Mouse (Mus musculus) gastrocnemius, postnatal 4 days (tissue): ENCODE results near the gene Med16. TPM values are rescaled to one million over a fixed set of nuclear protein-coding genes. Genes with fewer than 3 reads are reported as not detected.
A peak's percentile ranks its signal among the peaks of the same experiment; 100 is the strongest.

ENCODE experiments used
- DNase-seq, 2 experiments: peaks; one replicate each; pipeline ENCODE4 v3.0.0; 2021 to 2022; ENCODE audit warnings: low spot score in 2 of 2, mixed read lengths in 2 of 2
- total RNA-seq, 2 experiments: library from RNA; stranded (reverse); gene quantifications; 2 replicates each; pipeline ENCODE4 v1.2.3; 2021

Med16 gene
- total RNA-seq, 2 experiments from 2014 or later: 39.4 to 41.1 TPM

DNA sequence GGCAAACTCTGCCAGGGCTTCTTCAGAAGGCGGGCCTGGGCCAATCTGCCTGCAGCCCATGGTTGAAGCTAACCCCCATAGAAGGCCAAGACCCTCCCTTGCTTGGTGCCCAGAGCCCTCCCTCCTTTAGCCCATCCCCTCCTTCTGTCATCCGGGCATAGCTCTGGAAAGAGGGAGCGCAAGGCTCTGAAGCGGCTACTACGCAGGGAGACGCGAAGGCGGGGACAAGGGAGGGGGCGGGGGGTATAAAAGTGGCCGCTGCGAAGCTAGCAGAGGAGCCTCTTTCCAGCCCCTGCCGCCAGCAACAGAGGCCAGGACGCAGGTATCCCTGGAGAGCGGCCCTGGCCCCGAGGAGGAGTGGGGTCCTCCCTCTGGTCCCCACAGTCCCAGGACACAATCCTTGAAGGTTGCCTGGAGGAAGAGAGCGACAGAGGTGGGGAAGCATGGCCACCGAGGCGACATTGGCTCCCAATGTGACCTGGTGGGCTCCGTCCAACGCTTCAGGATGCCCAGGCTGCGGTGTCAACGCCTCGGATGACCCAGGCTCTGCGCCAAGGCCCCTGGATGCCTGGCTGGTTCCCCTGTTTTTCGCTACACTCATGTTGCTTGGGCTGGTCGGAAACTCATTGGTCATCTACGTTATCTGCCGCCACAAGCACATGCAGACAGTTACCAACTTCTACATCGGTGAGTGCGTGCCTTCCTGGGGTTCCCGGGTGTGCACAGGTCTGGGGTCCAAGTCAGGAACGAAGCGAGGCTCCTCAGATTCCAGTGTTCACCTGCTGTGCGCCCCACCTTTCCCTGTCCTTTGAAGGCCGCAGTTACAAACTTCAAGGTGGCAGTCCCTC, 9.7 kb upstream of the Med16 start:
- no peak for DNase-seq

DNA sequence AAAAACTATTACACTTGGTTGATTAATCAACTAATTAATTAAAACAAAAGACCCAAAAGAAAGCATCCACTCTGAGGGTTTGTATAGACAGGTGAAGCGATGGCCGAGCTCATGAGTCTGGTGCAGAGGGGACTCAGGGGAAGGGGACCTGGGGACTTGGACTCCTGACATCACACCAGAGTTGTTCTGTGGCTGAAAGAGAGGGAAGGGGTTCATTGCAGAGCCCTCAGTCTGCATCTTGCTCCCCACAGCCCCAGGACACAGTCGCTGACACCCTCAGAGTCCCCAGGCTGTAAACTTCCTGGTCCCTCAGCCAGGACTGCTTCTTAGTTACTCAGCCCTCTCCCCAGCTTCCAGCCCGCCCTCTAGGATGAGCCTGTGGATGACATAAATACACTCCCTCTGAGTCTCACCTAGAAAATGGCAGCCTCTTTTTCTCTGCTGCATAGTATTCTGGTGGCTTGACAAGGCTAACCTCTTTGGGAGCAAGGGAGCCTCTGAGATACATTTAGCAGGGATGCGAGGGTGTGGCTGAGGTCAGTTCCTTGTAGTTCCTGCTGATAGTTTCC, 8.9 kb upstream of the Med16 start:
- no peak for DNase-seq

DNA sequence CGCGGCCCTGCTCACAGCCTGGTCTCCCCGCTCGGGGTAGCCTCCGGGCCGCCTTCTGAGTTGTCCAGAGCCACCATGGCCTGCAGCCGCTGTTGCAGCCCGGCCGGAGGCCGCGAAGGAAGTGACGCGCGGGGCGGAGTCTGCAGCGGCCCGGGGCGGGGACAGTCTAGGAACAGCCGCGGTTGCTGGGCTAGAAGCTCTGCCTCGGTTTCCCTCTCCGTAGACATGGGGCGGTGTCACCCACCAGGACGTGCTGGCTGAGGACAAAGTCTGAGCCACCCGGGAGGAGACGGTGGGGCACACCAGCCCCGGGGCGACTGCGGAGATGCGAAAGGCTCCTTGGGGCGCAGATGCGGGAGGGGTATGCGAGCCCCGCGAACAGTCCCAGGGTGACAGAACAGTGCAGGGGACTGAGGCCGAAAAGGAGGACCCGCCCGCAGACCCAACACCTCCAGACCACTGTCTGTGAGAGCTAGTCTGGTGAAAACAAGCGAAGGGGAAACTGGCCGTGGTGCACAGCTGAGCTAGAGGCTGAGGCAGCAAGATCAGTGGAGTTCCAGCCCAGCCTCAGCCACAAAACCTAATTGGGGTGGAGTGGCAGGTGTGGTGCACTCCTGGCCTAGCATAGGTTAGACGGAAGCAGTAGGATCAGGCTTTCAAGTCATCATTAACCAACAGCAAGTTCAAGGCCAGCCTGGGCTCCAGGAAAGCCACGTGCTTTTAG, 8.2 kb upstream of the Med16 start, which contains the start of gene Kiss1r:
TSS of gene Kiss1r (plus strand) at position 164 of the 724 bp plus-strand sequence.
- peak; percentile 83 to 89 for DNase-seq

DNA sequence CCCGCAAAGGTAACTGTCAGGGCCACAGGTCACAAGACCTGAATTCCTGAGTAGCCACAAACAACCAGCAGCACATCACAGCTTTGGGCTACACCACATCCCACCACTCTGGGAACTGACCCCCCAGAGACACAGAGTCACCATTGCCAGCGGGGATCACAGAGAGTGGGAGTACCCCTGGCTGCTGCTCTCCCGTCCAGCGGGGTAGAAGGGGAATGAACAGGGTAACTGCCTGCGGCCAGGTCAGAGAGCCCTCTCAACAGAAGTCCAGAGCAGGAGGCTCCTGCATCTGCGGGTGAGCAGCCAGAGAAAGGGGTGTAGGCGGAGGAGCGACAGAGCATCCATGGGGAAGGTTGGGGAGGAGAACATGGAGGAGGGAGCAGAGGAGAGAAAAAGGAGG, 7.4 kb upstream of the Med16 start:
- no peak for DNase-seq

GRCm38 (mm10) chr10:79914948-79915596, 6.3 kb upstream of the Med16 start:
- no peak for DNase-seq

GRCm38 (mm10) chr10:79914131-79914947, 5.6 kb upstream of the Med16 start:
- no peak for DNase-seq

DNA sequence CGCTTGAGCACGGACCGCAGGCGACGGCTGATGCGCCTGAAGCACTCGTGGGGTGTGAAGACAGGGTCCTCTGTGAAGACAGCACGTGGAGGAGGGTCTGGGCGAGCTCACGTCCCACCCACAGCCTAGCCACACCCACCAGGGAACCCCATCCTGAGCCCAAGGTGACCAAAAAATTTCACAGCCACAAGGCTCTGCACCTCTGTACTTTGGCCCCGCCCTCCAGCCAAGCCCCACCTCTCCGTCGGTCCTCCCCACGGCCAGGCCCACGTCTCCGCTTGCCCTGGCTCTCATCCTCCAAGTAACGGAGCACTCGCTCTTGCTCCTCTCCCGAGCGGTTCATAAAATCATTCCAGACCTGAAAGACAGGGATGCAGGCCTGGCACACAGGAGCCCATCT, 3.7 kb upstream of the Med16 start:
- DNase-seq: no peak

GRCm38 (mm10) chr10:79910556-79910955, 1.8 kb upstream of the Med16 start, which contains the start of gene Gm26602:
TSS of gene Gm26602 (plus strand) at chr10:79910856.
- DNase-seq: no peak

DNA sequence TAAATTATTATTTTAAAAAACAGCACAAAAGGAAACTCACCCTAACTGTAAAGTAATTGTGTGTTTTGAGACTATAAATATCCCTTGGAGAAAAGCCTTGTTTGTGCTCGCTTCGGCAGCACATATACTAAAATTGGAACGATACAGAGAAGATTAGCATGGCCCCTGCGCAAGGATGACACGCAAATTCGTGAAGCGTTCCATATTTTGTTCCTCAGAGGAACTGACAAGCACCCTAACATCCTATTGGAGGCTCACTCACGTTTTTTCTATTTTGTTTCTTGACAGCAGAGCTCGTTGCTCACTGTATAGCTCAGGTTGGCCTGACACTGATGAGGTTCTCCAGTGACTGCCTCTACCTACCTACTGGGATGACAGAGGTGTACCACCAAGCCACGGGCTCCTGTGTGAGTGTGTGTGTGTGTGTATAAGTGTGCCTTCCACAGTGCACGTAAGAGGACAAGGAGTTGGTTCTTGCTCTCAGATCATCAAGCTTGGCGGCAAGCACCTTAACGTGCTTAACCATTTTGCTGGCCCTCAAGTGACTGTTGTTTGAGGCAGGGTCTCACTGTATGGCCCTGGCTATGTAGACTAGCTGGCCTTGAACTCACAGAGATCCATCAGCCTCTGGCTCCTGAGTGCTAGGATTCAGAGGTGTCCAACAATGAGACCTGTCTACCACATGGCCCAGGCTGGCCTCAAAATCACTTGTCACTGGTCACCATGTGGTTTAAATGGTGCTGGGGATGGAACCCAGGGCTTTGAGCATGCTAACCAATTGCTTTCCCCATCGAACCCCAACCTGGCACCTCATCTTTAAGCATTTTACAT, 584 bp upstream of the Med16 start:
- DNase-seq: no peak

- no peak for DNase-seq
Observed at GRCm38 (mm10) chr10:79907415-79907814, 1.3 kb downstream of the Med16 start.

GRCm38 (mm10) chr10:79906712-79907111, 2.0 kb downstream of the Med16 start:
- DNase-seq: no peak

DNA sequence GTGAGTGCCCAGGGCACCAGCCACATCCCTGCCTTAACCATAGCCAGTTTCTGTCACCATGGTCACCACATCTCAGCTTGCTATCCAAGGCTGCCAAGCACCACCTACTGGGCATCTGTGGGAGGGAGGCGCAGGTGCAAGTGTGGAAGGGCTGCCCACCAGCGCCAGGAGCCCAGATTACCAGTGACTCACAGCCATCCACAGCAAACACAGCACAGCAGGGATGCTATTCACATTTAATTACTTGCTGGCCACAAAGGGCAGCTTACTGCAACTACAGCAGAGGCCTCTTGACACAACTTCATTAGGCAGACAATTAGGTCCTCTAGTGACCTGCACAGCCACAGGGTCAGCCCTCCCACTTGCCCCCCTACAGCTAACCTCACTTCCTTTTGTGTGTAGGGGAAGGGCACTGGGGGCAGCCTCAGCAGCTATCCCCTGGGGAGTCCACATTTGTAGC, 7.7 kb downstream of the Med16 start:
- no peak for DNase-seq

DNA sequence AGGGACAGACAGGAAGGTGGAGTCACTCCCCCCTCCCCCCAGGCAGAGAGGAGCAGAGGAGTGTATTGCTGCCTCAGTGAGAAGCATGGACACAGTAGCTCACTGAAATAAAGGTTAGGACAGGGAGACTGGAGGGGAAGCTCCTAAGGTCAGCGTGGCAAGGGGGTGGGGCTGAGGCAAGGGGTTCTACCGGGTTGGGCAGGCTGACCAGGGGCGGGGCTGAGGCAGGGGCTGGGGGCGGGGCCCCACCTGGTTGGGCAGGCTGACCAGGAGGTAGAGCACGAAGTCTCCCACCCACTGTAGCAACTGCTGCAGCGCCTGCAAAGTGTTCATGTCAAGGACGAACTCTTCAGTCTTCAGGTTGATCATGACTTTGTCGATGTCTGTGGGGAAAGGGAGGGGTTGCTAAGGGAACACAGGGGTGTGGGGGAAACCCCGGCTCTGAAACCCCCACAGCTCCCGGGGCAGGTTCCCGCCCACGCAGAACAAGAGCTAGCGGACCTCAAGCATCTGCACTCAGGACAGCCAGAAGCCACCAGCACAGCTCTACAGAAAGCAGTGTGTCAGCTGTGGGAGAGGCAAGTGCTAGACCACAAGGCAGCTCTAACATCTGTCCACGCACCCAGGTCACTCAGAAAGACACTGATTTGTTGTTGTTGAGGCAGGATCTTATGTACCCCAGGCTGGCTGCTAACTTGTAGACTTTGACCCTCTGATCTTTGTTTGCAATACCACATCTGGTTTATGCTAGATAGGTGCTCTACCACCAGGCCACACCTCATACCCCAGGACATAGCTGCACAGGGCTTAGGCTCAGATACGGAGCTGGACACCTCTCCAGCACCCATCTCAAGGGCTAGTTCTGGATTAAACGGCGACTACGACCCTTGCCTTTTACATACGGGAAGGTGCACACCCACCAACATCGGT, 11.1 kb downstream of the Med16 start:
- no peak for DNase-seq

DNA sequence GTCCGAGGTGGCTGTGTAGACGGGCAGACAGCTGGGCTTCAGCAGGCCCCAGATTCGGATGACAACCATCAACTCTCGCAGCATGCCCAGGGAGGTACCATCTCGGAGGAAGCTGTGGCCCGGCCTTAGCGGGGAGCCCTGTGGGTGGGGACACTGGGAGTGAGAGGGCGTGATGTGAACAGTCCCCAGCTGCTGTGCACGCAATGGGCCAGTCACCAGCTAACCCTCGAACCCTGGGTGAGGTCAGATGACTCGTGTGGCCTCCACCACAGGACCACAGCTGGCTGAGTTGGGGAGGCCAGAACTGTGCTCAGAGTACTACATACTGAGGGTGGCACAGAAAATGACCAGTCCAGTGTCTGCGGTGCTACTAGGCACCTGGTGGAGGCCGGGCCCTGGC, 11.9 kb downstream of the Med16 start:
- no peak for DNase-seq

DNA sequence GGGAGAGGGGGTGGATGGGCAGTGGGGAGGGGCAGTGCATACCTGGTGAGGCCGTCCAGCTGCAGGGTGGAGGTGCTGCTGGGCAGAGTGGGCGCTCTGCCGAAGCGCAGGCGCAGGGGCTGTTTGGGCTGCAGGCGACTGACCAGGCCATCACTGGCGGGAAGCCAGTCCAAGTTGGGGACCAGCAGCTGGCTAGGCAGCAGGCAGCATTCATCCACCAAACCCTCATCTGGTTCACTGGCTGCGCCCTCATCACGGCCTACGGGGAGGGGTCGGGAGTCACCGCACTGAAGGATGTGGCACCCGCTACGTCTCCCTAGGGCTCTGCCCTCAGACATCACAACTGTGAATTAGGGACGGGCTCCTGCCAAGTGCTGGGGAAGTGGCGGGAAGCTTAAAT, 12.4 kb downstream of the Med16 start:
- no peak for DNase-seq

DNA sequence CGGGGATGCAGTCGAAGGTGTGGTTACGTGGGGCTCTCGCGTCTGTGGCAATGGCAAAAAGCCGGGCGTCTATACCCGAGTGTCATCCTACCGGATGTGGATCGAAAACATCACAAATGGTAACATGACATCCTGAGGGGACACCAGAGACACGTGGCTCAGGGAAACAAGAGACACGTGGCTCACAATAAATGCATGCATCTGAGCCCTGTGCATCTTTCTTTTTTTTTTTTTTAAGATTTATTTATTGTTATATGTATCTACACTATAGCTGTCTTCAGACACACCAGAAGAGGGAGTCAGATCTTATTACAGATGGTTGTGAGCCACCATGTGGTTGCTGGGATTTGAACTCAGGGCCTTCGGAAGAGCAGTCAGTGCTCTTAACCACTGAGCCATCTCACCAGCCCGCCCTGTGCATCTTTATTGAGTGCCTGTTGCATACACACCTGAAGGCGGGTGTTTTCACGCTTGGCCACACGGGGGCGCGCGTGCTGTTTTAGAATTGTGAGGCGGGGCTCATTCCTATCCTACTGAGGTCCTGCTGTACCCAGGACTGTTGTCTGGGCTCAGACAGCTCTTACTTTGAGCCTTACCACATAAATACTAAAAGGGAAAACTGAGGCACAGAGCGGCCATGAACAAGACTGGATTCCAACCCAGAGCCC, 16.1 kb downstream of the Med16 start:
- DNase-seq: peak; percentile 69 to 79

GRCm38 (mm10) chr10:79890670-79891069, 18.1 kb downstream of the Med16 start, which contains the start of gene Cfd:
TSS of gene Cfd (plus strand) at chr10:79890853.
- DNase-seq: no peak

DNA sequence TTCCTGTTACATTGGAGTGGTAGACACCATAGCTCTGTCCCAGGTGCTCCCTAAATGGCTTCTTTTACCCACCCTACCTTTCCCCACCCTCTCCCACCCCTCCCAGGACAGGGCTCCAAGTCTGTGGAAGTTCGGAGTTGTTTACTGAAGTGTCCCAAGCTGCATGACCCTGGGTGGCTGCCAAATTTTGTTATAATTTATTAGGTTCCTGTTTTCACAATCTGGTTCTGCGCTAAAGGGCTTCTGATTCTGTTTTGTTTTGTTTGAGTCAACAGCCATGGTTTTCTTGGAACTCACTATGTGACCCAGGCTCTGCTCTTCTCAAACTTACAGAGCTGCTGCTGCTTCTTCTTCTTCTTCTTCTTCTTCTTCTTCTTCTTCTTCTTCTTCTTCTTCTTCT, 19.3 kb downstream of the Med16 start:
- DNase-seq: no peak
